Mouse (Mus musculus) NIH3T3 (cell line): ENCODE measurements around the gene Ifngr1.

Experiments
- DNase-seq: peaks from one replicate; pipeline ENCODE4 v3.0.0-alpha.2; 2012; ENCODE audit warnings: low read depth

Gene Ifngr1

DNA sequence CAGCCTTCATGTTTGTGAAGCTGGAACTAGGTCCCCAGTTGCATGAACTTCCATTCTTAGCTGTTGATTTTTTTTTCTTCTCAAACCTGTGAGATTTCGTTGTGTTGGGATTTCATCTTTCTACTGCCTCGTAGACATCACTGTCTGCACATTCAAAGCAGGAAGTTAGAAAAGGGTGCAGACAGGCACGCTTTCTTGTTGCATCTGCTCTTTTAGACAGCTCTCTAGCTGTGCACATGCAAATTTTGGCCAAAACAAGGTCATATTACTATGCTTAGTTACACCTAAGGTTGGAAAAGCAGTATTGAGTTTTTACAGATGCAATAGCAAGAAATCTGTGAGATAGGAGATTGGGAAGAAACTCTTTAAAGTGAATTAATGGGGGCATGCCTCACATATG lies 4.5 kb upstream of the Ifngr1 start:
- no peak for DNase-seq

DNA sequence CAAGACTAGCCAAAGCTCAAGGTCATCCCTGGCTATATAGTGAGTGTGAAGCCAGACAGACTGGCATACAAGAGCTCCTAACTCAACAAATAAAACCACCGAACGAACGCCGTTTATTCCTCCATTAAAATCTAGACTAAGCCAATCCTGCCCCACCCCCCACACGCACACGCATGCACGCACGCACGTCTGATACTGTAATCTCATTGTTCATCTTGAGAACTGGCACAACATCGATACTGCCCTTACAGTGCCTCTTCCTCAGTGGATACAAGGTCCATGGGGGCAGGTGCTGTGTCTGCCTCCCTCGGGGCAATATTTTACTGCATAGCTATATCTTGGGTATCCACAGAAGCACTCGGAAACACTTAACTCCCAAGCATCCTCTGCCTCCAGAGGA lies 2.1 kb upstream of the Ifngr1 start:
- DNase-seq, result no peak

DNA sequence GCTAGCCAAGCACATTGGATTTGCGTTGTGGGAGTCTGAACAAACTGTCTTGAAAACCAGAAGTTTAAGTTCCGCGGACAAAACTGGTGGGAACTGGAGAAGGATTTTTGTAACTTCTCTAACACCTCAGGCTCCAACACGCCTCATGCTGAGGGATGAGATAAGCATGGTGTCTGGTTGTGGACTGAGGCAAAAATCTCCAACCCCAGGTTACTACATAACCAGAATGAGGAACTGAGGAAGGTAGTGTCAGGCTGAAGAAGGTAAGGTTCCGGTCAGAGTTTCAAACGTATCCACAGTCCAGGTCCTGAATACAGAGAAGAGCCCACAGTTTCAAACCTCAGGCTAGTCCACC lies 486 bp upstream of the Ifngr1 start:
- no peak for DNase-seq

DNA sequence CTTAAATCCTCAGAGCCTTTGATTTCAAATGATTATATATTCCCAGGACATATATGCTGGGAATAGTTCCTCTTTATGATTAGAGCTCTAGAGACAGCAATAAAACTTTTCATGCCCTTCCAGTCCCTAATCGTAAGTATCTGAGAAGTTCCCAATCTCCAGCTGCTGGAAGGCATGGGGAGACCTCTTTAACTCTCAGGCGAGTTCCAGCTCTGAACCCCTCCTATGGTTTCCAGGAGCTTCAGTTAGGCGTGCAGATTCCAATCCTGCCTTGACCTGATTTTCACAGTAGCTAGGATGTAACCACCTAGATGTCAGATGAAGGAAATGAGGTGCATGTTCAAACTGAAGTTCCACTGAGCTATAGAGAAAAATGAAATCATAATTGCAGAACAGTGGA lies 807 bp downstream of the Ifngr1 start:
- DNase-seq, result no peak

DNA sequence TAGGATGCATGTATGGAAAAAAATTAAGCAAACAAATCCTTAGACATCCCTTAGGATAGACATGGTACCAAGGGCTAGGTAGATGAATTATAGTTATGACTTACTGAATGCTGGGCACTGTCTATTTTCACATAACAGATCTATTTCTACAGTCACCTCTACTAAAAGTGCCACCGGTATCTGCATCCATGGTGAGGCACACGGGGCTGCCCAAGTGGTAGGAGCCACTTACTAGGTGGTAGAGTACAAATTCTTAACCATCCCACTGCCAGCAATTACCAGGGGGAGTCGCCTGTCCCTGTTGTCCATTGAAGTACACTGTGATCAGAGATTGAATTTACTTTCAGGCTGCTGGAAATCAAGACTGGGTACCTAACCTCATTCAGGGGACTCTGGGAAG lies 1.5 kb downstream of the Ifngr1 start:
- no peak for DNase-seq

DNA sequence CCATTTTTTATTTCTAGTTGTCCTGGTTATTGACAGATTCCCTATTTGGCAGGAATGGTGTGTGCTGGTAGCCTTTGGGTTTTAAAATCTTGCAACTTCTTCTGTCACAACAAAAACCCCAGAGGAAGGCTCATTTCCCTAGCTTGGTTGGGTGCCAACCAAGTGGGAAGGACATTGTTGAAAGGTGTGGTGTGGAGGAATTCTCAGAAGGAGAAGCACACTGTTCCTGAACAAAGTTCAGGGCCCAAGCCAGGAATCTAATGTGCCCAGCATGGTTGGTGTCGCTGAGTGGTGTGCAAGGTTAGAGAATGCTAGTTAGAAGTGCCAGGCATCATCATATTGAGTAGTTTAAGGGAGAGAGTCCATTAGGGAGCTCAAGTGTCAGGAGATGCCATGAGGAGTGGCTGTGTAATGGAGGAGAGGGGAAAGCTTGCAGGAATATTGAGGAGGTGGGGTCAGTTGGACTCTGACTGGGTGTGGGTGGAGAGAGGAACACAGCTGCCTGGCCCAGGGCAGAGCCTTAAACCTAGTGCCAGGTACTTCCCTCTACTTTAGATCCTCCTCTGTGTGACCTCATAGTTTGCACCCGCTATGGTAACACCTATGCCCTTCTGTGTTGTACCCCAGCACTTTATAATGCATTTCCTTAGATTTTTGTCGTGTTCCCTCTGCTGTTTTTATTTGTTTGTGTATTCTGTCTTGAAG lies 2.6 kb downstream of the Ifngr1 start:
- peak; percentile 6 for DNase-seq

DNA sequence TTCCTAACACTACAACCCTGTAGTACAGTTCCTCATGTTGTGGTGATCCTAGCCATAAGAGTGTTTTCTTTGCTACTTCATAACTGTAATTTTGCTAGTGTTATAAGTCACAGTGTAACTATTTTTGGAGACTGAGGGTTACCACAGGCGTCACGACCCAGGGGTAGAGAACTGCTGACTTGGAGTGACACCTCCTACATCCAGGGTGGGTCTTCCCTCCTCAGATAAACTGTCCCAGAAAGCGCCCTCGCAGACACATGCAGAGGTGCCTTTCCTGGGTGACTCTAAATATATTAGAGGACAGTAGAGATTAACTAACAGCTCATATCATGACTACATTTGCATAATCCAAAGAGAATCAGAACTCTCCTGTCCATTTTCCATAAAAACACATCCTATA lies 5.1 kb downstream of the Ifngr1 start:
- DNase-seq, result no peak

DNA sequence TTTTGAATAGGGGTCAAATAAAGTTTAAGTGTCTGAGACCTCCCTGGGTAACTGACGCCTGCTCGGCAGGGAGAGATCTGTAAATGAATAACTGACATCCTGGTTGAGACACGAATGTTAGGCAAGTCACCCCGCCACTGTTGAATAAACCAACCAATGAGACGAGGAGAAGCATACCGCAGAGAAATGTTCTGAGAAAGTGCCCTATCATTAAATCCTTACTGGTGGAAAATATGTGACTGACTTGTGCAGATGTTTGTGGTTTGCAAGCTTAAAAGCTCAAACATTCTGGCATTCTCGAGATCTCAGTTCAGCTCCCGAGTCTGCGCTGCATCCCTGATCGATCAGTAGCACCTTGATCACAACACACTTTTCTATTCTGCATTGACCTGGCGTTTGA lies 6.3 kb downstream of the Ifngr1 start:
- no peak for DNase-seq

DNA sequence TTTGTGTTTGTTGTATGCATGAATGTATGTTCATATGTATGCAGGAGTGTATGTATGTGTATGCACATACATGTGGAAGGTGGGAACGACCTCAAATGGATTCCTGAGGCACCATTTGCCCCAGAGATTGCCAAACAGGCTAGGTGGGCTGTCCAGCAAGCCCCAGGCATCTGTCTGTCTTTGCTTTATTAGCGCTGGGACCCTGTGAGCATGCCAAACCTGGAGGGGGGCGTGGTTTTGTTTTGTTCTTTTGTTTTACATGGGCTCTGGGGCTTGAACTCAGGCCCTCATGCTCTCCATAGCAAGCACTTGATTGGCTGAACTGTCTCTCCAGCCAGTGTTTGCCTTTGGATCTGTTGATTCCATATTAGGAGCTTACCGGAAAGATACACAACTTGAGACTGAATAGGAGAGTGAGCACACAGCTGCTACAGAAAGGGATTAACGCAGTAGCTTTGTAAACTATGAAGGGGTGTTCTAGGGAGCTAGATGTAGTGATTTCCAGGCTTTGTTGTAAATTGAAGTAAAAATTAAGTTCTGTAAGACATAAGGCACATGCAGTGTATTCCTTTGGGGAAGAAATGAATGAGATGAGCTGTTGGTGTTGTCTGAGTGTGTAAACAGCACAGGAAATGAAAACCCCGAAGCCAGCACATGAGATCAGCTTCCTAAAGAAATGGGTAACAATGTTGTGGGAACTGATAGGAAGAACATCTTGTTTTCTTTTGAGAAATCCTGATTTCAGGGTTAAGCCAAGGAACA lies 7.8 kb downstream of the Ifngr1 start:
- DNase-seq, result no peak

DNA sequence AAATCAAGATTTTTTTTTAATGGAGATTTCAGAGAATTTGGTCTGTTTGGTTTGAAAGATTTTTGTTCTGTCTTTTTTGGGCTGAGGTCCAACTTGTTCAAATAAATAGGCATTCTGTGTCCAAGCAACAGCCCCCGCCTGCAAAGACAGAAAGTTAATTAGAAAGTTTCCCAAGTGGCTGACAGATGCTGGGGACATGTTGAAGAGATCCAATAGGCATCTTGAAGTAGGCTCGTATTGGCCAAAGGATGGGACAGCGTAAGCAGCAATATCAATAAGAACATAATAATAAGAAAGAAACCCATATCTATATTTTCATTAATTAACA lies 8.3 kb downstream of the Ifngr1 start:
- no peak for DNase-seq

DNA sequence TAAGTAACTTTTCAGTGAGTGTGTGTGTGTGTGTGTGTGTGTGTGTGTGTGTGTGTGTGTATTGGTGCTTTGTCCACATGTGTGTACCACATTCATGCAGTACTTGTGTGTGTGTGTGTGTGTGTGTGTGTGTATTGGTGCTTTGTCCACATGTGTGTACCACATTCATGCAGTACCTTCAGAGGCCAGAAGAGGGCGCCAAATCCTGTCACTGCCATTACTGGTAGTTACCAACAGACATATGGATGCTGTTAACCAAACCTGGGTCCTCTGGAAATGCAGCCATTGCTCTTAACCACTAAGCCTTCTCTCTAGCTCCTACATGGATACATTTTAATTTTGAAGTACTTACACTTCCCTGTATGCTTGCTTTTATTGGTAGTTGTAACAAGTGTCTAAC lies 9.8 kb downstream of the Ifngr1 start:
- peak; percentile 43 for DNase-seq

DNA sequence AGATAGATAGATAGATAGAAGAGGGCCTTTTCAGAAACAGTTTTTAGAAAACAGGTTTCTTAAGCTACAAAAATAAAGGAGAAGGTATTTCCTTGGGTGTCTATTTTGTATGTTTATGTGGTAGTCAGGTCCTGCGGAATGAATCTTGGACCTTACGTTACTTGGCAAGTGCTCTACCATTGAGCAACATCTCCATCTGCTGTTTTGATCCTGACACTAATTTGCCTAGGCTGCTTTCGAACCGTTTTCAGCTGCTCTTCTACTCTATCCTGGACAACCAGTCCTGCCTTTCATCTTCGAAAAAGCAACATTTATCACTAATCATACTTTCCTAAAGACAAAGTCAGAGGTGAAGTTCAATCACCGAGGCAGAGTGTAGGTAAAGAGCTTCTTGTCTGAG lies 11.5 kb downstream of the Ifngr1 start:
- DNase-seq, result no peak

DNA sequence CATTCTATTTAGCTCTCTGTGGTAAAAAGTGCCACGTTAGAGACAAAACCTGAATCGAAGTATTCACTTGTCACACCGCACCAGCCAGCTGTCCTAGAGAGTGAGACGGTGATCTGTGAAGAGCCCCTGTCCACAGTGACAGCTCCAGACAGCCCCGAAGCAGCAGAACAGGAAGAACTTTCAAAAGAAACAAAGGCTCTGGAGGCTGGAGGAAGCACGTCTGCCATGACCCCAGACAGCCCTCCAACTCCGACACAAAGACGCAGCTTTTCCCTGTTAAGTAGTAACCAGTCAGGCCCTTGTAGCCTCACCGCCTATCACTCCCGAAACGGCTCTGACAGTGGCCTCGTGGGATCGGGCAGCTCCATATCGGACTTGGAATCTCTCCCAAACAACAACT lies 17.4 kb downstream of the Ifngr1 start:
- DNase-seq, result no peak

DNA sequence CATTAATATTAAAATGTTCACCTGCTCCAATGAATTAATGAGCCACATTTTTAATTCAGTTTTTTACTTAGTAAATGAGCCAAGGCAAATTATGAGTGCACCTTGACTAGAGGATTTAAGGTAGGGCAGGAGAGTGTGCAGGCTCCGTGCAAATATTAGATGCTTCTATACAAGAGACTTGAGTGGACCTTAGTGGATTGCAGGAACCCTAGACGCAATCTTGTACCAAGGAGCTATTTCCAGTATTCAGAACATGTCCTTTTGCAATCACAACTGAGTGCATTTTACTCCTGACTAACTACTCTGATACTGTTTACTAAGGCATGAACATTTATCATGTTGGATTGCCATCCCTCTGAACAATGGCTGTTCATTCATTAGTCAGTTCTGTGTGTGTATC lies 19.9 kb downstream of the Ifngr1 start:
- no peak for DNase-seq

DNA sequence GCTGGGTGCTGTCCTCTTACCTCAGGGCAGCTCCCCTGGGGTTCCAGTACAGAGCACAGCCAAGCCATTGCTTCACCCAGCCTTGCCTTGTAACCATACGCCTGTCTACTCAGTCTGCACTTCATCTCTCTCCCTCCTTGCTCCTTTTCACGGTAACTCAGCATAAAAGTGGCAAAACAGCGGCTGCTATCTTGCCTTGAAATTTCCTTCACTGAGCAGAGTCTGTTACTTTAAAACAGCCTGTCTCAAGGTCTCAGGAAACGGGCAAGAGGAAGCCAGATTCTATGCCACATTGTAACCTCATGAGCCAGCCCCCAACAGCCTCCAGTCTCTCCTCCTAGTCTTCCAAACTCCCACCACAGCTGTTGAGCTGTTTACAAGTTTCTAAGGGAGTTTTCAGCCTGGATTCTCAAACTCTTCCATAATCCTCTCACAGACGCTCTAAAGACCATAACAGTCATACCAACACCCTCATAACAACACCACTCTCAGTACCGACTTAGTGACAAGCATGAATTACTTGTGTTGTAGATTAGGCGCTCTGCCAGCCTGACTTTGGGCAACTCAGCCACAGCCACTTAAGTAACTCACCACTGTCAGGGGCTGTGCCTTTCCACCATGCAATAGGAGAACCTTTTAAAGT lies 21.5 kb downstream of the Ifngr1 start:
- peak; percentile 40 for DNase-seq

DNA sequence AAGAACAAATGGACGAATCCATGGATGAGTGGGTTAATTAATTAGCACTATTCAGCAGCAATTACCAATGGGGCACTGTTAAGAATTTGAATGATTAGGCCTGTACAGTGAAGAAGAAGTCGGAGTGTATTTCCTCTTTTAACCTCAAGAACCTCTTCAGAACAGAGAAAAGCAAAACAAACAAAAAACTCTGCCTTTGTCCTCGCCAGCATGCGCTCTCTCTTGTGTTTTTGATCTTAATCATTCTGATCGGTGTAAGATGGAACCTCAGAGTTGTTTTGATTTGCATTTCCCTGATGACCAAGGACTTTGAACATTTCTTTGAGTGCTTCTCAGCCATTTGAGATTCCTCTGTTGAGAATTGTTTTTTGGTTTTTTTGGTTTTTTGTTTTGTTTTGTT lies 28.0 kb downstream of the Ifngr1 start:
- DNase-seq, result no peak

DNA sequence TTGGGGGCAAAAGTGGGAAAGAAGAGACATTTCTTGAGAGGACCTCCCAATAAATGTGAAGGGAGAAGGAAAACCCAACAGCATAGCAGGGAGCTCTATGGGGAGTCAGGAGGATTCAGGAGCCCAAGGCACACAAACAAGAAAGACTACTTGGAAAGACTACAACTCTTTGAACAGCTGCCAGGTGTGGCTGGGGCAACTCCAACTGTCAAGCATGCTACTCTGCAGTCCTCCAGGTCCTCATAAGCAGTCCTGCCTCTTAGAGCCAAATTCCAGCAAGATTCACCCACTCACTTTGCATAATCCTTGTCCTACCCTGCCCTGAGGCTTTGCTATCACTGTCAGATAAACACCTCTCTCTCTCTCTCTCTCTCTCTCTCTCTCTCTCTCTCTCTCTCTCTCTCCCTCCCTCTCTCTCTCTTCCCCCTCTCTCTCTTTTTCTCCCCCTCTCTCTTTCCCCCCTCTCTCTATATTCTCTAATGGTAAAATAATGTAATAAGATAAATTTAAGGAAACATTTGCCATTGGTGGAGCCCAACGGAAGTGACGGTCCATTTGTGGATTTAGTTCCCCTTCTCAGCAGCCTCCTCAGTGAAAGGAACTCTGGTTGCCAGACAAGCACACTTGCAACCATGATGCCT lies 29.8 kb downstream of the Ifngr1 start, which contains the start of gene Il22ra2:
TSS of gene Il22ra2 (plus strand) at position 591 of the 641 bp plus-strand sequence.
- no peak for DNase-seq

DNA sequence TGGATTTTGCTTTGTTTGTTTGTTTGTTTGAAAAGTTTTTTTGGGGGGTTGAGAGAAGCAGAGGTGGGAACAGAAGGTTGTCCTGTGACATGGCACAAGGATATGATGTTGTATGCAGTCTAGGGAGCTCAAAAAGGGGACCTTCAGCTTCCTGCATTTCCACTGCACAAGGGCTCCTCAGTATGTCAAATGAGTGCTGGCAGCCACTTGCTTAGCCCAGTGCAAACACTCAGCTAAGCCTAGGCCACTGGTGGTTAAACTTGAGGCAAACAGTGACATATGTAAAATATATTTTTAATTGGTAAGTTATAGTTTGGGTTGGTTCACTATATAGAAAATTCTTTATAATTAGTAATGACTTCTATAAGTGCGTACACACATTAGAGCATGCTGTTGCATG lies 32.9 kb downstream of the Ifngr1 start:
- no peak for DNase-seq

DNA sequence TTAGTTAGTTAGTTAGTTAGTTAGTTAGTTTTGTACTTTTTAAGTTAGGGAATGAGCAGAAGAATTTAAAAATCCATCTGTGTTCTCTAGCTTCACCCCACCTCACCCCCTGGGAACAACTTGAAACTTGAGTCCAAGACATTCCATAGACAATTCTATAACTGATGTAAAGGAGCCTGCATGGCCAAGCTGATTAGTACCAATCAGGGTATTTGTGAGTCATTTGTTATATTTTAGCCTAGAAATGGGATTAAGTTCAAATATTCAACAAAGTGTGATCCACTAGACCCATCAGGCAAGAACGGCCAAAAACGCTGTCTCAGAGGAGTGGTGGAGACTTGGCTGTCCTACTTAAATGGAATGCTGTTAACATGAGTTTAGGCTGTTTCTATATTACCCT lies 35.6 kb downstream of the Ifngr1 start:
- no peak for DNase-seq

DNA sequence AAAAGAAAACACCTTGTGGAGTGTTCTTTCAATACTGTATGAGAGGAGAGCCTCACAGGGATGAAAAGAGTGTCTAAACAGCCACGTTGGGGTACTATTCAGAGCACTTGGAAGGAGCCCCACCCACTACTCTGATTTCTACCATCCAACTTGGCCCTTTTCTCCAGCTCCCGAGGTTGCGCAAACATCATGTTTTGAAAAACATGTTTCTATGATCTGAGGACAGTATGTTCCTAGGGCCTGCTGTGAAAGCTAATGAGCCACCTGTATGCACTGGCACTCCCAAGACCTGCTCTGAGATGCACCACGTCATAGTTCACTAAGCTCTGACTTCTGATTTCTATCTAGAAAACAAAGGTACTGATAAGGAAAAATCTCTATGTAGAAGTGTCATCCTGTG lies 36.0 kb downstream of the Ifngr1 start:
- peak; percentile 9 for DNase-seq

DNA sequence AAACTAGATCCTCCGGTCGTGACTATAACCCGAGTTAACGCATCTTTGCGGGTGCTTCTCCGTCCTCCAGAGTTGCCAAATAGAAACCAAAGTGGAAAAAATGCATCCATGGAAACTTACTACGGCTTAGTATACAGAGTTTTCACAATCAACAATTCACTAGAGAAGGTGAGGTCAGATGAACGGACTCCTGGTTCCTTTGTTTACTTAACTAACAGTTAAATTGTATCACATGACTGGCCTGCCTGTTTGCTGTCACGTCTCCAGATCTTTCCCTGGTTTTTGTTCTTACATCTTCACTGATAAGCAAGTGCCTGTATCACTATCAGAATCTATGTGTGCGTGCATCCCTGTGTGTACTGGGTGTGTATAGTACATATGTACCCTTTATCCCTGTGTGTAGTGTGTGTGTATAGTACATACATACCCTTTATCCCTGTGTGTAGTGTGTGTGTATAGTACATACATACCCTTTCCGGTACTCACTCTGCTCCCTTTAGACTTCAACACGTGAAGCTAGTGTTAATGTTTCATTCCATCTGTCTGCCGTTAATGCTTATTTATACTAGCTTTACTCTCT lies 40.0 kb downstream of the Ifngr1 start:
- no peak for DNase-seq

DNA sequence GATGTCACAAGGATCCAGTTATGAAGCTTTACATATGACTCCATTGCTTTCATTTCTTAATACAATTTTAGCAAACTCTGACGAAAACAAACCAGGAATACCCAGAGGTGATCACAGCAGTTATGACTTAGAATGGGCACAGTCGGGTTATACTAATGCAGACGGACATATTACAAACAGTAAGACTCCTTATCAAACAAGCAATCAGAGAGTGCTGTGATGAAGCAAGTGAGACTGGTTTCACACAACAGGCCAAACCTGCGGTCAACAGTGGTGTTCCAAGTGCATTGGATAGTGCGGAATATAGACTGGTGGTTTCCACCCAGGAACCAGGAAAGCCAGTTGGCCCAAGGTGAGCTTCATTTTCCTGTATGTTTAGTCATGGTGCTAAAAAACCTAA lies 47.1 kb downstream of the Ifngr1 start:
- DNase-seq, result no peak

DNA sequence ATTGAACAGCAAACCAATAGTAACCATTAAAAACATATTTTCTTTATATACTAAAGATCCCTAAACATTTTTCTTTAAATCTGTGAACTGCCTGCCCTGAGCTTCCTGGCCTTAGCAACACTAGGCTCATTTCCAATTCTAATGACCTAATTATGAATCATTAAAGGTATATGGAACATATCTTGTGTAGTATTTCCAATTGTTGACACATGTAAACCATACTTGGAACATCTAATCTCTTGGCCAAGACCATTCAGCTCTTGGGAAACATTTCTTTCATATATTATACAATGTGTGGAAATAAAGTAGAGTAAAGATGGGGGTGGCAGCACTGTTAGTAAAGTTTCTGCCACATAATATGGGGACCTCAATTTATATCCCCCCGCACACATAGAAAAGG lies 47.9 kb downstream of the Ifngr1 start:
- no peak for DNase-seq
